Comparison of ENCODE assay signal across 29 mouse cellular contexts in the genomic region with DNA sequence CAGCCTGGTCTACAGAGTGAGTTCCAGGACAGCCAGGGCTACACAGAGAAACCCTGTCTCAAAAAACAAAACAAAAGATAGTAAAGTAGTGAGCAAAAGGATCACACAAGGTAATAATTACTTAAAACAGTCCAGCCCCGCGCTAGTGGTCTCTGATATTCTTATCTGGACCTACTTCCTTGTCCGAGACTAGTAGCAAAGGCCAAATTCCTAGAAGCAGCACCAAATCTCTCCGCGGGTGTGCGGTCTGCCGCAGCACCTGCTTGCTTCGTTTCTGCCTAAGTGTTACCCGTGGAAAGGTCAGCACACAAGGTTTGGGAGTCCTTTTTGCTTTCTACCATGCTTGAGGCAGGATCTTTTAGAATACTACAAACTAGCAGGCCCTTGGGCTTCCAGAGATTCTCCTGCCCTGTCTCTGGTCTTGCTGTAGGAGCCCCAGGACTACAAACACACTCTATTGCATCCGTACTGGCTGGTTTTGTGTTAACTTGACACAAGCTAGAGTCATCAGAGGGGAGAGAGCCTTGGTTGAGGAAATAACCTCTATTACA. TPM values are rescaled to one million over a fixed set of nuclear protein-coding genes. Genes with fewer than 3 reads are reported as not detected.
"Had no signal": no experiment of that assay in that cellular context is flagged by ENCODE, and none has a peak within 500 bp of the region (broad histone marks: within the 10 kb centered on the region; RNA-seq: fewer than 3 reads in every experiment).

No protein-coding gene starts in this region.

- H3K4me2 ChIP-seq: limb, embryonic 12.5 days; limb, embryonic 15.5 days; liver, embryonic 12.5 days; liver, embryonic 15.5 days; midbrain, embryonic 12.5 days; midbrain, embryonic 15.5 days; neural tube, embryonic 12.5 days; neural tube, embryonic 15.5 days; stomach, embryonic 15.5 days had no signal

- DNase-seq: kidney, adult 18-20 months; kidney, adult 9 months; kidney, postnatal 14 days; kidney, postnatal 4 days; left cerebral cortex, postnatal 4 days; lung, adult 2 months; lung, postnatal 14 days; lung, postnatal 4 days; right cerebral cortex, adult 18-20 months; right cerebral cortex, postnatal 14 days; right cerebral cortex, postnatal 4 days; spleen, adult 18-20 months; thymus, postnatal 14 days had no signal

- H3K9ac ChIP-seq: limb, embryonic 12.5 days; limb, embryonic 15.5 days; liver, embryonic 12.5 days; liver, embryonic 15.5 days; midbrain, embryonic 12.5 days; midbrain, embryonic 15.5 days; neural tube, embryonic 12.5 days; neural tube, embryonic 15.5 days; stomach, embryonic 15.5 days had no signal

- H3K27ac ChIP-seq: limb, embryonic 12.5 days; limb, embryonic 15.5 days; liver, embryonic 12.5 days; liver, embryonic 15.5 days; midbrain, embryonic 12.5 days; midbrain, embryonic 15.5 days; neural tube, embryonic 12.5 days; neural tube, embryonic 15.5 days; stomach, embryonic 15.5 days had no signal

- H3K4me1 ChIP-seq: limb, embryonic 12.5 days; midbrain, embryonic 15.5 days; neural tube, embryonic 12.5 days; stomach, embryonic 15.5 days had no signal

- H3K4me3 ChIP-seq: limb, embryonic 12.5 days; limb, embryonic 15.5 days; liver, embryonic 12.5 days; liver, embryonic 15.5 days; midbrain, embryonic 12.5 days; midbrain, embryonic 15.5 days; neural tube, embryonic 12.5 days; neural tube, embryonic 15.5 days; stomach, embryonic 15.5 days had no signal

- ATAC-seq: liver, embryonic 12.5 days; midbrain, embryonic 15.5 days had no signal

- H3K9me3 ChIP-seq: limb, embryonic 15.5 days; liver, embryonic 15.5 days; midbrain, embryonic 15.5 days; stomach, embryonic 15.5 days had no signal

- H3K36me3 ChIP-seq: limb, embryonic 12.5 days; limb, embryonic 15.5 days; liver, embryonic 12.5 days; liver, embryonic 15.5 days; midbrain, embryonic 12.5 days; midbrain, embryonic 15.5 days; neural tube, embryonic 12.5 days; stomach, embryonic 15.5 days had no signal

- H3K27me3 ChIP-seq: limb, embryonic 12.5 days; limb, embryonic 15.5 days; liver, embryonic 12.5 days; liver, embryonic 15.5 days; midbrain, embryonic 12.5 days; midbrain, embryonic 15.5 days; neural tube, embryonic 12.5 days; neural tube, embryonic 15.5 days; stomach, embryonic 15.5 days had no signal

RNA-seq across cellular contexts. Expression of a gene that starts 32.8 kb away (rescaled TPM):
- total RNA-seq: layer of hippocampus, adult 18-20 months; layer of hippocampus, postnatal 14 days; left cerebral cortex, adult 8-10 months; left cerebral cortex, postnatal 14 days; left cerebral cortex, postnatal 4 days; megakaryocyte progenitor cell, adult 5-6 weeks; megakaryocyte-erythroid progenitor cell, adult 5-6 weeks had no signal
- polyA plus RNA-seq: liver, embryonic 12.5 days; liver, embryonic 15.5 days; midbrain, embryonic 12.5 days; midbrain, embryonic 15.5 days; neural tube, embryonic 12.5 days; neural tube, embryonic 15.5 days; stomach, embryonic 15.5 days; urinary bladder, adult 2 months had no signal
